Mouse (Mus musculus) lung, adult 2 months (tissue): ENCODE measurements around the gene Olfr798. TPM values are rescaled to one million over a fixed set of nuclear protein-coding genes. Genes with fewer than 3 reads are reported as not detected.

Experiments used
- DNase-seq: peaks from one replicate; pipeline ENCODE4 v3.0.0; 2022
- H3K4me1 ChIP-seq: fragments of 200-500 bp; 2 replicates; pipeline ENCODE4 v1.6.1; 2011; ENCODE audit warnings: low read length; ENCODE audit not compliant: control insufficient read depth, insufficient read depth
- H3K4me3 ChIP-seq: fragments of 200-500 bp; replicated peaks from 2 replicates; pipeline ENCODE3; 2011; ENCODE audit warnings: low read depth, mild to moderate bottlenecking, control low read depth, low read length; ENCODE audit errors: extremely low read depth
- CTCF ChIP-seq: fragments of 200-500 bp; IDR thresholded peaks from 2 replicates; pipeline ENCODE4 v1.5.1; 2011; ENCODE audit warnings: mild to moderate bottlenecking, low read length, control low read depth; ENCODE audit not compliant: insufficient read depth
- POLR2A ChIP-seq: fragments of 200-500 bp; IDR thresholded peaks from 2 replicates; pipeline ENCODE4 v1.6.1; 2011; ENCODE audit warnings: low read depth, mild to moderate bottlenecking, control low read depth, low read length, borderline replicate concordance; ENCODE audit errors: extremely low read depth
- WGBS: fragments of 180-500 bp; shearing (Covaris S2); methylation state at CpG from one replicate; pipeline ENCODE4 v1.1.7; 2018; 5-methylcytosine and 5-hydroxymethylcytosine counted together
- polyA plus RNA-seq: library from polyadenylated mRNA; depleted of rRNA; stranded (reverse); fragments of >200 nt; gene quantifications from 2 replicates; pipeline ENCODE4 v1.2.3, GENCODE M21; 2012; rRNA removed

Olfr798 gene
- polyA plus RNA-seq, result not detected in 2 replicates

- no peak for TF ChIP-seq POLR2A
- no peak for TF ChIP-seq CTCF
- WGBS, result 70% methylated on average over 1 of the region's 1 CpGs
- no peaks in the 10 kb centered on the region for H3K4me1 ChIP-seq
- no peak for DNase-seq
- H3K4me3 ChIP-seq, result no peak within 1 kb of the TSS
Measured at GRCm38 (mm10) chr10:129627834-129628233, at the start of gene Olfr798. Gene Olfr798 (minus strand): TSS chr10:129627934.

GRCm38 (mm10) chr10:129673765-129674164, 46.0 kb upstream of the Olfr798 start, which contains the start of gene Olfr801:
Gene Olfr801 (minus strand): TSS chr10:129673865.
- 59% methylated on average over 1 of the region's 1 CpGs for WGBS
- TF ChIP-seq POLR2A (no peak), CTCF (no peak)
- no peaks in the 10 kb centered on the region for H3K4me1 ChIP-seq
- H3K4me3 ChIP-seq, result no peak within 1 kb of the TSS
- DNase-seq, result no peak

- TF ChIP-seq CTCF, result no peak
- no peak for TF ChIP-seq POLR2A
- DNase-seq, result no peak
- Histone ChIP-seq H3K4me1 (no peaks in the 10 kb centered on the region), H3K4me3 (no peak within 1 kb of the TSS)
Measured at GRCm38 (mm10) chr10:129657394-129657793, 29.7 kb upstream of the Olfr798 start, which contains the start of gene Olfr800. Gene Olfr800 (plus strand): TSS chr10:129657694.

- WGBS, result 87% methylated on average over 1 of the region's 1 CpGs
- TF ChIP-seq POLR2A (no peak), CTCF (no peak)
- Histone ChIP-seq H3K4me3 (no peak overlapping the region), H3K4me1 (no peaks in the 10 kb centered on the region)
- no peak for DNase-seq
Measured at GRCm38 (mm10) chr10:129651763-129652162, 24.0 kb upstream of the Olfr798 start.

GRCm38 (mm10) chr10:129637184-129637583, 9.4 kb upstream of the Olfr798 start, which contains the start of gene Olfr799:
Gene Olfr799 (plus strand): TSS chr10:129637484.
- WGBS, result 12% methylated on average over 1 of the region's 1 CpGs
- TF ChIP-seq CTCF (no peak), POLR2A (no peak)
- DNase-seq, result no peak
- Histone ChIP-seq H3K4me3 (no peak within 1 kb of the TSS), H3K4me1 (no peaks in the 10 kb centered on the region)

- no peak for TF ChIP-seq POLR2A
- no peak for TF ChIP-seq CTCF
- DNase-seq, result no peak
- Histone ChIP-seq H3K4me3 (no peak overlapping the region), H3K4me1 (no peaks in the 10 kb centered on the region)
Measured at GRCm38 (mm10) chr10:129623251-129623650, 4.5 kb downstream of the Olfr798 start.

- TF ChIP-seq CTCF (no peak), POLR2A (no peak)
- no peak for DNase-seq
- H3K4me3 ChIP-seq, result no peak overlapping the region
- 19% methylated on average over 1 of the region's 1 CpGs for WGBS
- H3K4me1 ChIP-seq, result no peaks in the 10 kb centered on the region
Measured at GRCm38 (mm10) chr10:129621724-129622123, 6.0 kb downstream of the Olfr798 start.

GRCm38 (mm10) chr10:129612470-129612869, 15.3 kb downstream of the Olfr798 start, which contains the start of gene Olfr796:
Gene Olfr796 (minus strand): TSS chr10:129612570.
- no peak for DNase-seq
- WGBS, result 91% methylated on average over 1 of the region's 1 CpGs
- H3K4me3 ChIP-seq, result no peak within 1 kb of the TSS
- TF ChIP-seq CTCF (no peak), POLR2A (no peak)
- no peaks in the 10 kb centered on the region for H3K4me1 ChIP-seq

- H3K4me1 ChIP-seq, result no peaks in the 10 kb centered on the region
- TF ChIP-seq POLR2A (no peak), CTCF (no peak)
- DNase-seq, result no peak
- WGBS, result 60% methylated on average over 1 of the region's 1 CpGs
- H3K4me3 ChIP-seq, result no peak overlapping the region
Measured at GRCm38 (mm10) chr10:129577066-129577465, 50.7 kb downstream of the Olfr798 start.

Other genes starting within 250 kb of the Olfr798 start
- gene Olfr784, start 243.9 kb downstream of the Olfr798 start, polyA plus RNA-seq, result 0.05 TPM in 1 of 2 replicates, not detected in the other
- not detected in 2 replicates for gene Olfr785, start 222.5 kb downstream of the Olfr798 start, polyA plus RNA-seq
- gene Olfr786, start 200.6 kb downstream of the Olfr798 start, polyA plus RNA-seq, result not detected in 2 replicates
- not detected in 2 replicates for gene Olfr787, start 166.1 kb downstream of the Olfr798 start, polyA plus RNA-seq
- not detected in 2 replicates for gene Olfr788, start 156.9 kb downstream of the Olfr798 start, polyA plus RNA-seq
- not detected in 2 replicates for gene Olfr789, start 143.2 kb downstream of the Olfr798 start, polyA plus RNA-seq
- not detected in 2 replicates for gene Olfr790, start 129.4 kb downstream of the Olfr798 start, polyA plus RNA-seq
- gene Olfr791, start 106.1 kb downstream of the Olfr798 start, polyA plus RNA-seq, result not detected in 2 replicates
- gene Olfr792, start 88.8 kb downstream of the Olfr798 start, polyA plus RNA-seq, result not detected in 2 replicates
- gene Olfr794, start 60.3 kb downstream of the Olfr798 start, polyA plus RNA-seq, result not detected in 2 replicates
- gene Olfr796, start 15.4 kb downstream of the Olfr798 start, polyA plus RNA-seq, result not detected in 2 replicates
- not detected in 2 replicates for gene Olfr799, start 9.6 kb upstream of the Olfr798 start, polyA plus RNA-seq
- gene Olfr800, start 29.8 kb upstream of the Olfr798 start, polyA plus RNA-seq, result not detected in 2 replicates
- gene Olfr801, start 45.9 kb upstream of the Olfr798 start, polyA plus RNA-seq, result not detected in 2 replicates
- not detected in 2 replicates for gene Olfr802, start 60.2 kb upstream of the Olfr798 start, polyA plus RNA-seq
- not detected in 2 replicates for gene Olfr803, start 66.4 kb upstream of the Olfr798 start, polyA plus RNA-seq
- not detected in 2 replicates for gene Olfr804, start 75.3 kb upstream of the Olfr798 start, polyA plus RNA-seq
- gene Olfr805, start 101.4 kb upstream of the Olfr798 start, polyA plus RNA-seq, result not detected in 2 replicates
- not detected in 2 replicates for gene Olfr806, start 114.0 kb upstream of the Olfr798 start, polyA plus RNA-seq
- gene Olfr807, start 129.9 kb upstream of the Olfr798 start, polyA plus RNA-seq, result not detected in 2 replicates
- gene Olfr808, start 137.5 kb upstream of the Olfr798 start, polyA plus RNA-seq, result not detected in 2 replicates
- not detected in 2 replicates for gene Olfr809, start 146.7 kb upstream of the Olfr798 start, polyA plus RNA-seq
- gene Olfr810, start 167.0 kb upstream of the Olfr798 start, polyA plus RNA-seq, result not detected in 2 replicates
- not detected in 2 replicates for gene Olfr811, start 176.5 kb upstream of the Olfr798 start, polyA plus RNA-seq
- not detected in 2 replicates for gene Olfr812, start 218.2 kb upstream of the Olfr798 start, polyA plus RNA-seq
- gene Olfr813, start 227.4 kb upstream of the Olfr798 start, polyA plus RNA-seq, result not detected in 2 replicates